Mouse (Mus musculus): Measurements from ENCODE around the gene AL607142.1.

The AL607142.1 gene

GRCm38 (mm10) chr4:120064696-120065095 lies at the start of gene AL607142.1:
Gene AL607142.1, plus strand, starts transcription at chr4:120064996.
- DNase-seq: no peak

GRCm38 (mm10) chr4:120018426-120018825 lies 46.4 kb upstream of the AL607142.1 start:
- DNase-seq: peak; percentile 53

- no peak for DNase-seq
These were observed 42.4 kb upstream of the AL607142.1 start for GRCm38 (mm10) chr4:120022392-120022791.

GRCm38 (mm10) chr4:120023221-120023840 lies 41.5 kb upstream of the AL607142.1 start:
- no peak for DNase-seq

GRCm38 (mm10) chr4:120024071-120024470 lies 40.7 kb upstream of the AL607142.1 start:
- DNase-seq: peak; percentile 67

GRCm38 (mm10) chr4:120027671-120028070 lies 37.1 kb upstream of the AL607142.1 start:
- no peak for DNase-seq

- no peak for DNase-seq
These were observed 34.9 kb upstream of the AL607142.1 start for GRCm38 (mm10) chr4:120029937-120030336.

- DNase-seq: peak; percentile 74
These were observed 32.3 kb upstream of the AL607142.1 start for GRCm38 (mm10) chr4:120032320-120032983.

- no peak for DNase-seq
These were observed 31.8 kb upstream of the AL607142.1 start for GRCm38 (mm10) chr4:120032984-120033355.

GRCm38 (mm10) chr4:120036294-120036693 lies 28.5 kb upstream of the AL607142.1 start:
- DNase-seq: no peak

- no peak for DNase-seq
These were observed 27.8 kb upstream of the AL607142.1 start for GRCm38 (mm10) chr4:120037007-120037406.

GRCm38 (mm10) chr4:120041520-120041919 lies 23.3 kb upstream of the AL607142.1 start:
- DNase-seq: no peak

GRCm38 (mm10) chr4:120042480-120042879 lies 22.3 kb upstream of the AL607142.1 start:
- DNase-seq: no peak

- DNase-seq: no peak
These were observed 20.2 kb upstream of the AL607142.1 start for GRCm38 (mm10) chr4:120044612-120045011.

- no peak for DNase-seq
These were observed 19.7 kb upstream of the AL607142.1 start for GRCm38 (mm10) chr4:120045131-120045537.

- DNase-seq: no peak
These were observed 18.9 kb upstream of the AL607142.1 start for GRCm38 (mm10) chr4:120045871-120046270.

- DNase-seq: no peak
These were observed 17.7 kb upstream of the AL607142.1 start for GRCm38 (mm10) chr4:120047060-120047459.

- no peak for DNase-seq
These were observed 16.5 kb upstream of the AL607142.1 start for GRCm38 (mm10) chr4:120048274-120048673.

- no peak for DNase-seq
These were observed 14.9 kb upstream of the AL607142.1 start for GRCm38 (mm10) chr4:120049857-120050256.

- DNase-seq: no peak
These were observed 12.3 kb upstream of the AL607142.1 start for GRCm38 (mm10) chr4:120052481-120052880.

- no peak for DNase-seq
These were observed 11.5 kb upstream of the AL607142.1 start for GRCm38 (mm10) chr4:120053026-120054005.

- no peak for DNase-seq
These were observed 10.7 kb upstream of the AL607142.1 start for GRCm38 (mm10) chr4:120054145-120054544.

GRCm38 (mm10) chr4:120056451-120056850 lies 8.3 kb upstream of the AL607142.1 start:
- DNase-seq: no peak

All from kidney, postnatal 10 days (tissue).